Mouse (Mus musculus) granulocyte monocyte progenitor cell, adult 5-6 weeks (primary cell): ENCODE measurements around the gene Gm10577. TPM values are rescaled to one million over a fixed set of nuclear protein-coding genes. Genes with fewer than 3 reads are reported as not detected.
A peak's percentile ranks its signal among the peaks of the same experiment; 100 is the strongest.

ENCODE experiments used
- ATAC-seq: replicated peaks from 2 replicates; pipeline ENCODE4 v1.8.0; 2016; ENCODE audit warnings: mild to moderate bottlenecking, moderate TSS enrichment, inconsistent platforms; ENCODE audit not compliant: poor library complexity, severe bottlenecking
- total RNA-seq, 2 experiments: library from RNA; stranded (forward) in 1 of 2; stranded (reverse) in 1 of 2; fragments of 200-712, 200-1000 nt in 1 of 2; fragments of >200 nt in 1 of 2; fragmentation: Nextera tagmentation in 1 of 2; gene quantifications; 2 replicates each; pipeline ENCODE4 v1.2.3; 2014 to 2017

The Gm10577 gene
- total RNA-seq (2014; fragmentation: Nextera tagmentation) (not detected in 2 replicates), total RNA-seq (2017) (not detected in 2 replicates)

GRCm38 (mm10) chr4:101020596-101020995 lies at the start of gene Gm10577:
TSS of gene Gm10577 (minus strand) at chr4:101020696.
- no peak for ATAC-seq

GRCm38 (mm10) chr4:101069154-101069971 lies 48.9 kb upstream of the Gm10577 start:
- peak; percentile 35 for ATAC-seq

- peak; percentile 79 for ATAC-seq
Measured at GRCm38 (mm10) chr4:101068786-101069153, 48.3 kb upstream of the Gm10577 start, which contains the start of gene Raver2. TSS of gene Raver2 (plus strand) at chr4:101068983.

- ATAC-seq, result no peak
Measured at GRCm38 (mm10) chr4:101066401-101066800, 45.9 kb upstream of the Gm10577 start.

- ATAC-seq, result no peak
Measured at GRCm38 (mm10) chr4:101062146-101062545, 41.6 kb upstream of the Gm10577 start.

GRCm38 (mm10) chr4:101046576-101046975 lies 26.1 kb upstream of the Gm10577 start:
- no peak for ATAC-seq

- ATAC-seq, result no peak
Measured at GRCm38 (mm10) chr4:101044149-101044548, 23.7 kb upstream of the Gm10577 start.

- ATAC-seq, result no peak
Measured at GRCm38 (mm10) chr4:101043691-101044090, 23.2 kb upstream of the Gm10577 start.

- no peak for ATAC-seq
Measured at GRCm38 (mm10) chr4:101037156-101037555, 16.7 kb upstream of the Gm10577 start.

- no peak for ATAC-seq
Measured at GRCm38 (mm10) chr4:101035131-101035530, 14.6 kb upstream of the Gm10577 start.

- ATAC-seq, result no peak
Measured at GRCm38 (mm10) chr4:101033047-101033446, 12.6 kb upstream of the Gm10577 start.

GRCm38 (mm10) chr4:101027852-101028411 lies 7.4 kb upstream of the Gm10577 start:
- ATAC-seq, result no peak

- no peak for ATAC-seq
Measured at GRCm38 (mm10) chr4:101026995-101027394, 6.5 kb upstream of the Gm10577 start.

GRCm38 (mm10) chr4:101026566-101026965 lies 6.1 kb upstream of the Gm10577 start:
- ATAC-seq, result no peak

- ATAC-seq, result no peak
Measured at GRCm38 (mm10) chr4:101017806-101018205, 2.7 kb downstream of the Gm10577 start.

GRCm38 (mm10) chr4:101009092-101009491 lies 11.4 kb downstream of the Gm10577 start:
- ATAC-seq, result no peak

- ATAC-seq, result no peak
Measured at GRCm38 (mm10) chr4:101008362-101008769, 12.1 kb downstream of the Gm10577 start.

- ATAC-seq, result no peak
Measured at GRCm38 (mm10) chr4:101002961-101003360, 17.5 kb downstream of the Gm10577 start.

GRCm38 (mm10) chr4:101001073-101001472 lies 19.4 kb downstream of the Gm10577 start:
- ATAC-seq, result no peak

- ATAC-seq, result no peak
Measured at GRCm38 (mm10) chr4:101000622-101001021, 19.9 kb downstream of the Gm10577 start.

- ATAC-seq, result no peak
Measured at GRCm38 (mm10) chr4:100998906-100999305, 21.6 kb downstream of the Gm10577 start.

- peak; percentile 63 for ATAC-seq
Measured at GRCm38 (mm10) chr4:100998145-100998544, 22.4 kb downstream of the Gm10577 start.
